Mouse (Mus musculus): ENCODE measurements around the gene 9930111J21Rik1.
"Not testable (repeated sequence)": the region's sequence is repeated elsewhere in the genome, so short reads cannot be mapped to it uniquely, and the experiment has no call there.

9930111J21Rik1 gene

DNA sequence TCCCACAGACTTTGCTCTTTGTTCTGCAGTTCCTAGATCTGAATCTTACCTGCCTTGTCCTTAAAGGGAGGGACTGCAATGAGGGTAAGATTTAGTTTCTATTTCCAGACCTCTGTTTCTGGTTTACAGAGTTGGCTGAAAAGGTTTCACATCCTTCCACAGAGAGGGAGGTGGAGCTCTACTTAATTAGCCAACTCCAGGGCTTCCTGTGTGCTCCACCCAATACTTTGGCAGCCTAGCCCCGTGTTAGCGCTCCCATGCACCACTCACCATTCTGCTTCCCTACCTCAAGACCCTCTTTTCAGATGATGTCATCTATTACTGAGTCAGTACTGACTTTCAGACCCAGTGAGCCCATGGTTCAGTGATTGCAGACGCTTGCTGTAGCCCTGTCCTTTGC is at the start of gene 9930111J21Rik1:
9930111J21Rik1 (minus strand) TSS at position 148 of the 400 bp plus-strand sequence.
- DNase-seq (ENCODE audit: low spot score): not testable (repeated sequence)

DNA sequence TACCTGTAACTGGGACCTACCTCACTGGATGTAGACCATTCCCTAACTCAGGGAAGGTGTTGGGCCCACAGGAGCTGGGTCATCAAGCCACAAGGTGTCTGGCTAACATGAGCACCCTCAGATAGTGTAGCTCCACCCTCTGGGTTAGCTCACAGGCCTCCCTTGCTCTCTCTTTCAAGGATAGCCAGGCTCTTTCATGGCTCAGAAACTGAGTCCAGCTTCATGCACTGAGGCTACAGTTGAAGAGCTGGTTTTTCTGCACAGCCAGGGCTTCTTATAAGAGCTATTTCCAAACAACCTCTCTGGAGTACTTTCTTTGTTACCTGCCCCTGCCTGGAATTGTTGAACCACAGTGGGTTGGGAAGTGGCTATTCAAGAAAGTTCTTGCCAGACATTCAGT is 32.9 kb upstream of the 9930111J21Rik1 start:
- DNase-seq (ENCODE audit: low spot score): not testable (repeated sequence)

DNA sequence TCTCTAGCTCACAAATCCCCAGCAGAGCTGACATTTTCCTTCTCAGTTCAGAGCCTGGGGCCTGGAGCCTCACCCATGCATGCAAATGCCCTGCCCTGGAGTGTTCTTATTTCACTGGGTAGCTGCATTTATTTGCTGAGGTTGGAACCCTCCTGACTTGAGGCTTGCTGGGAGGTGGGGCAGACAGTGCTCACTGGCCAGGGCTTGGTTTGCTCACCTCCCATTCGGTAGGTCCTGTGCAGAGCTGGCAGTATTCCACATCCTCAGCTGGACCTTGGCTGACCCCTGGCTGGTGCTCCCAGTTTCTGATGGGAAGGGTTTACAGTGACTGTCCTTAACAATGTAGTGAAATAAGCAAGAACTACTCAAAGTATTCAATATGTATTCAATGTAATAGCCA is 27.6 kb upstream of the 9930111J21Rik1 start:
- DNase-seq (ENCODE audit: low spot score): not testable (repeated sequence)

DNA sequence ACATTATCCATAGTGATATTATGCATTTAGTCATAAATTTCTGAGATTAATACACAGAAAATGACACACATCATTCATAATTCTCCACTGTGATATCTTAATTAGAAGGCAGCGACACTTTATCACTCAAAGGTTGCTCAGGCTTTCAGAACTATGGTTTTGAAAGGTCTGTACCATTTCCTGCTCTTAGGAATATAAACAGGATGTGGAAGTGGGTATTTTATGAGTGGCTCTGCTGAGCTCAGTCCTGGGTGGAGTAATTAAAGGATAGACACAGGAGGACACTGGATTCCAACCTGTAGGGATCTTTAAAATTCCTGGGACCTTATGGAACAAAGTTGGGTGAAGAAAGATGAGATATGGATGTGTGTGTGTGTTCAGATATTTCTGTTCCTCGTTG is 27.1 kb upstream of the 9930111J21Rik1 start:
- not testable (repeated sequence) for DNase-seq (ENCODE audit: low spot score)

DNA sequence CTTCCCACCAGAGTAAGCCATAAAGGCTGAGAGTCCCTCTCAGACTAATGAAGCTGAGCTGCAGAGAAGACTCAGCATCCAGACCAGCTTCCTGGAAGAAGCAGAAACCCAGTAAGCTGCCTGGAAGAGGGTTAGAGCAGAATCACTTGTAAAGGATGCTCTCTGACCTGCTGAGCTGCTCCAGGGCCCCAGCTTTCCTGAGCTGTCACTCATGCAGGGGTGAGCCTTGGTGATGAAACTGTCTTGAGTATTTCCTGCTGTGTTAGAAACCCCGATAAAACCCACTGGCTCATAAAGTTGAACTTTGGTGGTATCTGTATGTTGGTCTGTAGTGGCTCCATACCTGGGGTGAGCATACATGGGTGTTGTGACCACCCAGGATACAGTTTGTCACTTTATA is 21.2 kb upstream of the 9930111J21Rik1 start:
- DNase-seq (ENCODE audit: low spot score): not testable (repeated sequence)

DNA sequence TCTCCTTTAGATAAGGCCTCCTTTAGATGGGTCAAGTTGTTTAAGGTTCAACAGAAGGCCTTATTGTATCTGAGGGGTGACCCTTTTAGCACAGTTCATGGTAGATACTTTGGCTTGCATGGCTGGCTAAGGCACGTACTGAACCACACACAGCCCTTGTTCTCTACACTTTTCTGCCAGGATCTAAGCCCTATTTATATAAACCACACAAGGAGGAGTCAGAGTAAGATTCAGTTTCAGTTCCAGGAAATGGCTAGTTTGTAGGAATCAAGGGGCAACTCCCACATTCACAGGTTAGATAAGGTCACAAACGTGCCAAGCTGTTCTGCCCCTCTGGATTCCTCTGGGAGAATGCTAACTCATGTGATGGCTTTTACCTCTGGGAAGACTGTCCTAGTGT is 14.8 kb upstream of the 9930111J21Rik1 start, which contains the start of gene Tgtp1:
Tgtp1 (minus strand) TSS at position 155 of the 400 bp plus-strand sequence.
- DNase-seq (ENCODE audit: low spot score): not testable (repeated sequence)

DNA sequence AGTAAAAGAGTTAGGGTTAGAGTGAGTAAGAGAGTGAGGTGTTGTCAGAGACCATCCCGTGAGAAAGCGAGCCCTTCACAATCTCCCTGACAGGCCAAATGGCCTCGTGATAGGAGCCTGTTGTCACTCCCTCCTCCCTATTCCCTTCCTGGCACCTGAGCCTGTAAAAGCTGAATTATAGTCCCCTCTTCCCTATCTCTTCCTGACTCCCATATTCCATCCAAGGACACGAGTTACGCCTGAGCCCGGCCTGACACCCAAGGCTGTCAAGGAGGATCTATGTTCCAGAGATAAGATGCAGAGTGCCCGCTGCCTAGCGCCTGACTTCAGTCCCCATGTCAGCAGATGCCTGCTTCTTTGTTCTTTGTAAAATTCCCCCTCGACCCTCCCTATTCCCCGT is 14.1 kb upstream of the 9930111J21Rik1 start:
- peak; percentile 8 for DNase-seq (ENCODE audit: low spot score)

DNA sequence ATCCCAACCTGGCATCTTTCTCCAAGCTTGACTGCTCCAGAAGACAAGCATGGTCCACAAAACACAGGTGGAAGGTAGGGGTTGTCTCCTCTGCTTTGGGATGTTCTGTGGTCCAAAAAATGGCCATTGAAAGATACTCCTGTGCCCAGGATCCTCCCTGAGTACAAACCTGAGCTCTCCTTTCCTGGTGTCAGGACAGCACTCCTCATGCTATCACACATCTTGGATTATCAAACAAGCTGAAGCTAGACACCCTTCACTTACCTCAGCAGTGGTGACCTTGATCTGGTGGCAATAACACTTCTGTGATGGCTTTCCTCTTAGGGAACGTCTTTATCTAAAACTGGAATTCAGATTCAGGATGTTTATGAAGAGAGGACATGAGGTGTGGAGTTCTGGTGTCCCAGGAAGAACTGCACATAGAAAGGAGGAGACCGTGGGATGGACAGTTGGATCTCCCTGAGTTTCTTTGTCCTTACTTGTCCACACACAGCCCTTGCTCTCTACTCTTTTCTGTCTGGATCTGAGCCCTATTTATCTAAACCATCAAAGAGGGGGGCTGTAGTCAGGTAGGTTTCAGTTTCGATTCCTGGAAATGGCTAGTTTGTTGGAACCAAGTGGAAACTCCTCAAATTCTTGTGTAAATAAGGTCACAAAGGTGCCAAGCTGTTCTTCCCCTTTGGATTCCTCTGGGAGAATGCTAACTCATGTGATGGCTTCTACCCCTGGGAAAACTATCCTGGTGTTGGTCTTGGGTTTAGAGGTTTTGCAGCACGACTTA is 12.7 kb upstream of the 9930111J21Rik1 start, which contains the start of gene Gm12185:
Gm12185 (minus strand) TSS at position 487 of the 781 bp plus-strand sequence.
- DNase-seq (ENCODE audit: low spot score): not testable (repeated sequence)

DNA sequence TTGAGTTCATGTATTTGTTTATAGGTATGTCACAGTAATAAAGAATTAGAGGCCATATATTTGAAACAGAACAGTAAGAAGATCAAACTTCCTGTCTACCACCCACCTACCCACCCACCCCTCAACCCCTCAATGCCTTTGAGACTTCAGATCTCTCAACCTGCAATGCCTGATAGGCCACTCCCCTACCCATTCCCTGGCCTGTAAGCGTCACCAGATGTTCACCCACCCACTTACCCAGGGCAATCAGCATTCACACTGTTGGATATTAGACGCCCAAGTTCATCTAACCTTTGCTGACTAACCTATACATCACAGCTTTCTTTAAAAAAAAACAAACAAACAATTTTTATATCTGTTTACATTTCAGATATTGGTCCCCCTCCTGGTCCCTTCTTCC is 10.8 kb upstream of the 9930111J21Rik1 start:
- not testable (repeated sequence) for DNase-seq (ENCODE audit: low spot score)

DNA sequence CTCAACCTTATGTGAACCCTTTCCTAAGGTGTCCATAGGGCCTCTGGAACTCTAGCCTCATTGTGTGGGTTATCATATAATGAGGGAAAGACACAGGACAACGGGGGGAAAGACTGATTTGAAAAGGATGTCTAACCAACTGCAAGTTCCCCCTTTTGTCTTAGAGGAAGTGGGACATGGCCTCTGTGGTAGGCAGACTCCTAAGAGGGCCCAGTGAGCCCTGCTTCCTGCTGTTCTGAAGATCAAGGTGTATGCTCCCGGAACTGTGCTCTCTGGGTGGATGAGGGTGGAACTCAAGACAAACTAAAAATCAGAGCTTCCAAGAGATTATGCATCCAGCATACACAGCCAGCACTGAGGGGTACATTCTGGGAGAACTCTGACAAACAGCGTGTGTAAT is 9.0 kb upstream of the 9930111J21Rik1 start:
- not testable (repeated sequence) for DNase-seq (ENCODE audit: low spot score)

DNA sequence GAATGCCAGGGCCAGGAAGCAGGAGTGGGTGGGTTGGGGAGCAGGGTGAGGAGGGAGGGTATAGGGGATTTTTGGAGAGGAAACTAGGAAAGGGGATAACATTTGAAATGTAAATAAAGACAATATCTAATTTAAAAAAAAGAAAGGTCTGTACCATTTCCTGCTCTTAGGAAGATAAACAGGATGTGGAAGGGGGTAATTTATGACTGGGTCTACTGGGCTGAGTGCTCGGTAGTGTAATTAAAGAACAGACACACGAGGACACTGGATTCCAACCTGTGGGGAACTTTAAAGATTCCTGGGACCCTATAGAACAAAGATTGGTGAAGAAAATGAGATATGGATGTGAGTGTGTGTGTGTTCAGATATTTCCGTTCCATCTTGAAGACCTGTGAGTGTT is 3.6 kb upstream of the 9930111J21Rik1 start:
- DNase-seq (ENCODE audit: low spot score): not testable (repeated sequence)

DNA sequence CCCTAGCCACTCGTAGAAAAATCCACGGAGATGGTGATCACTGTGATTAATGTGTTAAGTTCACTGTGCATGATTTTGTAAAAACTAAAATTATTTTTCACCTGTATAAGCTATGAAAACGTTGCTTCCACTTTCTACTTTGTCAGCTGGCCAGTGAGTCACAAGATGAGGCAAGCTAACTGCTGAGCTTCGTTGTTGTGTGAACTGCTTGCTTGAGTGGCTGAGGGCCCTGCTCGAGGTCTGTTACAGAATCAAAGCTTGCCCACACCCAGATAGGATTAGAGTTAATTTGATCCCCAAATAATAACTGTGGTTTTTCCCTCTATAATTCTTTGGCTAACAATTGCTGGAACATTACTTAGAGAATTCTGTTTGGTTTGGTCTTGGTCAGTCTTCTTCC is 854 bp upstream of the 9930111J21Rik1 start:
- DNase-seq (ENCODE audit: low spot score): not testable (repeated sequence)

DNA sequence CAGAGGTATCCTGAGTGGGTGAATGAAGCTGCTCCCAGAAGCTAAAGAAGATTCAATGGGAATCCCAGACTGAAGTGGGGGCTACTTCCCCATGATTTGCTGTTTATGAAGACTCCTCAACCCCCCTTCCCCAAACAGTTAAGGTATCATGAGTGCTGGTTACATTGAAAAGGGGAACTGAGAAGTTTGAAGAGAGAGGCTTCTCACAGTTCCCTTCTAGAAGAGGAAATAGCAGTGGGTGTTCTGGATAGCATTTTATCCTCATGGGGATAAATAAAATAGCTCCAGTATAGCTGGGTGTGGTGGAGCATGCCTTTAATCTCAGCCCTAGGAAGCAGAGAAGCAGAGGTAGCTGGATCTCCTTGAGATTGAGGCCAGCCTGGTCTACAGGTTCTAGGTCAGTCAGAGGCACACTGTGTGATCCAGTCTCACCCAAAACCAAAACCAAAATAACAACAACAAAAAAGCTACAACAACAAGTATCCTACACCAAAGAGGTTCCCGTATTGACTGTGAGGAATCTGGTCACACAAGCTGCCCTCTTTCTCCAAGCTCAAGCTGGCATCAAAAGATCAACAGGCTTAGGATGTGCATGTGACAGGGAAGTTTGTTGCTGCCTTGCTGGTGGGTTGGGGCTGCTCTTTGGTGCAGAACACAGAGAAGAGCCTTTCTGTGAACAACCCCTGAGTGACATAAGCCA is 808 bp downstream of the 9930111J21Rik1 start, which contains the start of gene Olfr56:
Olfr56 (plus strand) TSS at position 650 of the 700 bp plus-strand sequence.
- not testable (repeated sequence) for DNase-seq (ENCODE audit: low spot score)

DNA sequence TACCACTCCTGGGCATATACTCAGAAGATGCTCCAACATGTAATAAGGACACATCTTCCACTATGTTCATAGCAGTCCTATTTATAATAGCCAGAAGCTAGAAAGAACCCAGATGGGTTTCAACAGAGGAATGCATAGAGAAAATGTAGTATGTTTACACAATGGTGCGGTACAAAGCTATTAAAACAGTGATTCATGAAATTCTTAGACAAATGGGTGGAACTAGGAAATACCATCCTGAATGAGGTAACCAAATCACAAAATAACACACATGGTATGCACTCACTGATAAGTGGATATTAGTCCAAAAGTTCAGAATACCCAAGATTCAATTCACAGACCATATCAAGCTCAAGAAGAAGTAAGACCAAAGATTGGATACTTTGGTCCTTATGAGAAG is 4.5 kb downstream of the 9930111J21Rik1 start:
- DNase-seq (ENCODE audit: low spot score): not testable (repeated sequence)

DNA sequence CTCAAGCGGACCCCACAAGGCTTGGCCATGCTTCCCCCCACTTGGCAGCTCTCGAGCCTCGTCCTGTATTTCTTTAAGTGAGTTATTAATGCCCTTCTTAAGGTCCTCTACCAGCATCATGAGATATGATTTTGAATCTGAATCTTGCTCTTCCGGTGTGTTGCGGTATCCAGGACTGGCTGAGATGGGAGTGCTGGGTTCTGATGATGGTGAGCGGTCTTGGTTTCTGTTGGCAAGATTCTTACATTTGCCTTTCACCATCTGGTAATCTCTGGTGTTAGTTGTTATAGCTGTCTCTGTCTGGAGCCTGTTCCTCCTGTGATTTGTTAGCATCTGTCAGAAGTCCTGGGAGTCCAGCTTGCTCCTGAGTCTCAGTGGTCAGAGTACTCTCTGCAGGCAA is 33.1 kb downstream of the 9930111J21Rik1 start, which contains the start of gene Psme2b:
Psme2b (minus strand) TSS at position 101 of the 400 bp plus-strand sequence.
- DNase-seq (ENCODE audit: low spot score): not testable (repeated sequence)

DNA sequence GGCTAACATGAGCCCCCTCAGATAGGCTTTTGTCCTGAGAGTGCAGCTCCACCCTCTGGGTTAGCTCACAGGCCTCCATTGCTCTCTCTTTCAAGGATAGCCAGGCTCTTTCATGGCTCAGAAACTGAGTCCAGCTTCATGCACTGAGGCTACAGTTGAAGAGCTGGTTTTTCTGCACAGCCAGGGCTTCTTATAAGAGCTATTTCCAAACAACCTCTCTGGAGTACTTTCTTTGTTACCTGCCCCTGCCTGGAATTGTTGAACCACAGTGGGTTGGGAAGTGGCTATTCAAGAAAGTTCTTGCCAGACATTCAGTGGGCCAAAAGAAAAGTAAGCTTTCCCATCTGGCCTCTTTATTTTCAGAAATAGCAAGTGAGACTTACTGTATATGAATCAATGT is 39.9 kb downstream of the 9930111J21Rik1 start:
- not testable (repeated sequence) for DNase-seq (ENCODE audit: low spot score)

DNA sequence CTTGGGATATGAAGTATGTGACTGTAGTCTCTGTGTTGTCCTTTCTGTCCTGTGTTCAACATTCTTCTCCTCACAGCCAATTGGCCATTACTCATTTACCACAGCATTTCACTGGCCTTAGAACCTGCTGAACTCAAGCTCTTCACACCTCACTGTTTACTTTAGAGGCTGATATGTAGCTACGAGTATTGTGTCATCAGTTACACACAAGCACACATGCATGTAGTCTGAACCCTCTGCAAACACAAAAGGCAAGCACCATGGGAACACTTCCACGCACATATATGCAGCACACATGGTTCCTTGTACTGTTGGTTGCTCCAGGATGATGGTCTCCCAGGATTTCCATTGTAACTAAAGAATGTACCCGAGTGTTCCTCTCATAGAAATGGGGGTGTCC is 43.9 kb downstream of the 9930111J21Rik1 start:
- DNase-seq (ENCODE audit: low spot score): not testable (repeated sequence)

DNA sequence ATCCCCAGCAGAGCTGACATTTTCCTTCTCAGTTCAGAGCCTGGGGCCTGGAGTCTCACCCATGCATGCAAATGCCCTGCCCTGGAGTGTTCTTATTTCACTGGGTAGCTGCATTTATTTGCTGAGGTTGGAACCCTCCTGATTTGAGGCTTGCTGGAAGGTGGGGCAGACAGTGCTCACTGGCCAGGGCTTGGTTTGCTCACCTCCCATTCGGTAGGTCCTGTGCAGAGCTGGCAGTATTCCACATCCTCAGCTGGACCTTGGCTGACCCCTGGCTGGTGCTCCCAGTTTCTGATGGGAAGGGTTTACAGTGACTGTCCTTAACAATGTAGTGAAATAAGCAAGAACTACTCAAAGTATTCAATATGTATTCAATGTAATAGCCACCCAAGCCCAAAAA is 45.3 kb downstream of the 9930111J21Rik1 start:
- DNase-seq (ENCODE audit: low spot score): not testable (repeated sequence)

DNA sequence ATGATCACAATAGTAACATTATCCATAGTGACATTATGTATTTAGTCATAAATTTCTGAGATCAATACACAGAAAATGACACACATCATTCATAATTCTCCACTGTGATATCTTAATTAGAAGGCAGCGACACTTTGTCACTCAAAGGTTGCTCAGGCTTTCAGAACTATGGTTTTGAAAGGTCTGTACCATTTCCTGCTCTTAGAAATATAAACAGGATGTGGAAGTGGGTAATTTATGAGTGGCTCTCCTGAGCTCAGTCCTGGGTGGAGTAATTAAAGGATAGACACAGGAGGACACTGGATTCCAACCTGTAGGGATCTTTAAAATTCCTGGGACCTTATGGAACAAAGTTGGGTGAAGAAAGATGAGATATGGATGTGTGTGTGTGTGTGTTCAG is 45.8 kb downstream of the 9930111J21Rik1 start:
- DNase-seq (ENCODE audit: low spot score): not testable (repeated sequence)

DNA sequence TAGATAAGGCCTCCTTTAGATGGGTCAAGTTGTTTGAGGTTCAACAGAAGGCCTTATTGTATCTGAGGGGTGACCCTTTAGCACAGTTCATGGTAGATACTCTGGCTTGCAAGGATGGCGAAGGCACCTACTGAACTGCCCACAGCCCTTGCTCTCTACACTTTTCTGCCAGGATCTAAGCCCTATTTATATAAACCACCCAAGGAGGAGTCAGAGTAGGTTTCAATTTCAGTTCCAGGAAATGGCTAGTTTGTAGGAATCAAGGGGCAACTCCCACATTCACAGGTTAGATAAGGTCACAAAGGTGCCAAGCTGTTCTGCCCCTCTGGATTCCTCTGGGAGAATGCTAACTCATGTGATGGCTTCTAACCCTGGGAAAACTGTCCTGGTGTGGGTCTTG is 51.1 kb downstream of the 9930111J21Rik1 start:
- not testable (repeated sequence) for DNase-seq (ENCODE audit: low spot score)

DNA sequence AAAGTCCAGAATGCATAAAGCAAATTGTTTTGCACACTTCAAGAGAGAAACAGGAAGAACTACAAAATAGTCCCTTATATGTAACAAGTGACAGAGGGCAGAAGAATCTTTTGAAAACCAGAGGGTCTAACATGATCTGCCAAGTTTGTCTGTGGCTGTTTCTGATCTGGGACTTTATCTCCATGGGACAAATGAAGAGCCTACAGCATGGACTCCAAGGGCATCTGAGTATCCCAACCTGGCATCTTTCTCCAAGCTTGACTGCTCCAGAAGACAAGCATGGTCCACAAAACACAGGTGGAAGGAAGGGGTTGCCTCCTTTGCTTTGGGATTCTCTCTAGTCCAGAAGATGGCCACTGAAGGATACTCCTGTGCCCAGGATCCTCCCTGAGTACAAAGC is 52.8 kb downstream of the 9930111J21Rik1 start:
- not testable (repeated sequence) for DNase-seq (ENCODE audit: low spot score)

DNA sequence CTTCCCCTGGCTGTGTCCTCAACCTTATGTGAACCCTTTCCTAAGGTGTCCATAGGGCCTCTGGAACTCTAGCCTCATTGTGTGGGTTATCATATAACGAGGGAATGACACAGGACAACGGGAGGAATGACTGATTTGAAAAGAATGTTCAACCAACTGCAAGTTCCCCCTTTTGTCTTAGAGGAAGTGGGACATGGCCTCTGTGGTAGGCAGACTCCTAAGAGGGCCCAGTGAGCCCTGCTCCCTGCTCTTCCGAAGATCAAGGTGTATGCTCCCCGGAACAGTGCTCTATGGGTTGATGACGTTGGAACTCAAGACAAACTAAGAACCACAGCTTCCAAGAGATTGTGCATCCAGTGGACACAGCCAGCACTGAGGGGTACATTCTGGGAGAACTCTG is 55.4 kb downstream of the 9930111J21Rik1 start:
- DNase-seq (ENCODE audit: low spot score): not testable (repeated sequence)

DNA sequence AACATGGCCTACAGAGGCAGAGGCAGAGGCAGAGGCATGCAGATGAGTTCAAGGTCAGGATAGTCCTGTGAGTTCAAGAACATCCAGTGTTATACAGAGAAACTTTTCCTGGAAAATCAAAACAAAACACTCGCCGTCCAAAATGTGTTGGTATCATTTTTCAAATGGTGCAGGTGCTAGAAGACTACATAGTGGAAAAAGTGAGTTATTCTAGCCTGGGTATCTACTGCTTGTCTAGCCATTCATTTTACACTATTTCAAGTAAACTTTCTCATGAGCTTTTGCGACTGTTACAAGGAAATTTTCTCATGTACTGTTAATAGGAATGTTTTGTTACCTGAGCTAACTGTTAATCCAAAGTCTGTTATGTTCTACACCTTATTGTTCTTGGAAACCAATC is 60.8 kb downstream of the 9930111J21Rik1 start:
- no peak for DNase-seq (ENCODE audit: low spot score)

All from ovary, postnatal 36 days (tissue).